Mouse (Mus musculus) ES-E14 (cell line): ENCODE data around the gene Nectin2.
"Not testable (repeated sequence)": the region's sequence is repeated elsewhere in the genome, so short reads cannot be mapped to it uniquely, and the experiment has no call there.

ENCODE experiments used
- CHD2 ChIP-seq: IDR thresholded peaks from 2 replicates; pipeline ENCODE4 v1.6.1; 2014; ENCODE audit warnings: mild to moderate bottlenecking, low read depth, low read length, inconsistent platforms
- HCFC1 ChIP-seq: IDR thresholded peaks from 2 replicates; pipeline ENCODE4 v1.6.1; 2012; ENCODE audit warnings: low read length, inconsistent platforms, borderline replicate concordance; ENCODE audit not compliant: insufficient read depth
- ZC3H11A ChIP-seq: IDR thresholded peaks from 2 replicates; pipeline ENCODE4 v1.6.1; 2012; ENCODE audit warnings: low read depth, mild to moderate bottlenecking, inconsistent platforms, low read length, borderline replicate concordance

DNA sequence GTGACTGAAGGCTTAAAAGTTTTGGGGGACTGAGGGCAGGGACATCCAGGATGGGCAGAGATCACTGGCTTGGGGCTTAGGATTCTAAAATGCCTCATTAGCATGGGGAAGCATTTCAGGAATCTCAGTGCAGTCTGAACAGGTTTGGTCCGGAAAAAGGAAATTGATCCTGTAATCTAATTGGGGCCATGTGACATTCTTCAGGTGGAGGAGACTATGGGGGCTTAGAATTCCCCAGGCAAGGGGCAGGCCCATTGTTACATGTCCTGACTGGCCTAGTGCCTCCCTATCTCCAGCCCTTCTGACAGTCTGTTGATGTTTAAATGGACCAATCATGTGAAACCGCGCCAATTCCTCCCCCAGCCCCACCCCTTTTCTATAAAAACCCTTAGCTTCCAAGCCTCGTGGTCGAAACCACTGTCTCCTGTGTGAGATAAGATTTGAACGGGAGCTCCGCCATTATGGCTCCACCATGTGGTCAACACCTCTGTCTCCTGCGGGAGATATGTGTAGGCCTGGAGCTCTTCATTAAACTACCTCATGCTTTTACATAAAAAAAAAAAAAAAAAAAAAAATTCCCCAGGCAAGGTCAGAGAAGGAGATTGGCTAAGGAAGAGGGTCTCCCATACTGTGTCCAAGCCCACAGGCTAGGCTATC, 63.2 kb downstream of the Nectin2 start:
- TF ChIP-seq HCFC1, ZC3H11A, CHD2: not testable (repeated sequence)
